Mouse (Mus musculus) layer of hippocampus, adult 8-10 months (tissue): Measurements from ENCODE around the gene Rps10. TPM values are rescaled to one million over a fixed set of nuclear protein-coding genes. Genes with fewer than 3 reads are reported as not detected.

ENCODE experiments used
- DNase-seq, 2 experiments: peaks; one replicate each; pipeline ENCODE4 v3.0.0; 2022; ENCODE audit warnings: low spot score in 2 of 2
- total RNA-seq, 4 experiments: library from RNA; stranded (reverse); gene quantifications; 2 replicates each; pipeline ENCODE4 v1.2.4; 2022

Gene Rps10
- total RNA-seq: 100 to 1,000 TPM; 403 to 610 (median 491) TPM

DNA sequence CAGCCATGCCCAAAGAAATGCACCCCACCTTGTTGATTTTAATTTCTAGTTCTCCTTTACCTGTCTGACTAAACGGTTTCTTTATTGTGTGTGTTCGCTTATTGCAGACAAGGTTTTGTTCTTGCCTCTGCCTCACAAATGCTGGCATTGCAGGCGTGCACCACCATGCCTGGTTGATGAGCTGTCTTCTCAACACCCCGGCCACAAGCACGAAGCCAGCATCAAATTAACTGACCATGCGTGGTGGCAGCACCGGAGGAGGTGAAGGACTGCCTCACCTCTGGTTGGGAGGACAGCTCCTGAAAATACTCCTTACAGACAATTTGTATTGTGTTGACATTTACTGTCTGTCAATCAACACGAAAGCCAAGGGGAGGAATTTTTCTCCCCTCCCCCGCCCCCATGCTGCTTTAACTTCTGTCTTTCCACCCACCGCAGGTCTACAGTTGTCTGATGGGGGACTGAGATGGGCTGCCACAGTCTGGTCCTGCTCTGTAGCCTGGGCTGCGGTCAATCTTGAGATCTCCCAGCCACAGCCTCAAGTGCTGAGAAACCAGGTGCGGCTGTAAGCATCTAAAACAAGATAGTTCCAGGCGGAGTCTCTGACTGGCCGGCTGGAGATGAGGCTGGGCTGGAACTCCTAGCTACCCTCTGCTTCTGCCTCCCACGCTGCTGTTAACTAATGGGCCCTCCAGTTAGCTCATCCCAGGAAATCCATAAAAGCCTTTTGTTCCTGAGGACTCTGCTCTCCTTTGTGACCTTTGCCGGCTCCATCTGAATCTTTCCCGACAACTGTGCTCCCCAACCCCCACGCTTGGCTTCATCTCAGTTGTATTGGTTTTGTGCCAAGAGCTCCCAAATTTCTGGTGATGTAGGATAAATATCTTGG is at the start of gene Rps10:
Gene Rps10 (minus strand): TSS at position 538 of the 889 bp plus-strand sequence.
- DNase-seq: no peak

GRCm38 (mm10) chr17:27685550-27685913 is 49.1 kb upstream of the Rps10 start:
- no peak for DNase-seq

GRCm38 (mm10) chr17:27684886-27685549 is 48.5 kb upstream of the Rps10 start:
- peak; percentile 85 to 86 for DNase-seq

GRCm38 (mm10) chr17:27678924-27679813 is 42.7 kb upstream of the Rps10 start:
- DNase-seq: no peak

DNA sequence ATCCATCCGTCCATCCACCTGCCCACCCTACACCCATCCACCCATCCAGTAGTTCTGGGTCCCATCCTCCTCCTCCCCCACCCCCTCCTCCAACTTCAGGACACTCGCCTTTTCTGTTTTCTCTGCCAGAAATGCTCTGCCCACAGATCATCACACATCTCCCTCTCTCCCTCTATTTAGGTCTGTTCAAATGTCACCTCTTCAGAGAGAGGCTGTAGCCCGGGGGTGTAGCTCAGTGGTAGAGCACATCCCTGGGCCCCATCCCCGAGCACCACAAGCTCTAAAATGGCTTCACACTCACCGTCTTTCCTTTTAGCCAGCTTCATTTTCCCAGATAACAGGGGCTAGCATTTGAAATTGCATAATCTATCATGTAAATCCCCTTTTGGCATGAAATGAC is 41.3 kb upstream of the Rps10 start:
- DNase-seq: no peak

DNA sequence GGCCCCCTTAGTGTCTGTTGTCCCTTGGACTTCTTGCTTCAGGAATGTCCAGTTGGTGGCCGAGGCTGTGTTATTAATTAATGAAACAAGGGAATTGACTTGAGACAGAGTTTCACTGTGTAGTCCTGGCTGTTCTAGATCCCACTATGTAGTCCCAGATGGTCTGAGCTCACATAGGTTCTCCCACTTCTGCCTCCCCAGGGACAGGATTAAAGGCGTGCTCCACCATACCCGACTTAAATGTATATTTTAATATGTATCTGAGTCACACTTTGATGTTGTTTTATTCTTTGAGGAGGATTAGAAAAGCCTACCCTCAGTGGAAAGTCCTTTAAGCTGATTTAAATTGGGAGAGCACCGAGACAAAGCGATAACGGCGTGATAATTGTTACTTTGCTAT is 39.8 kb upstream of the Rps10 start:
- no peak for DNase-seq

DNA sequence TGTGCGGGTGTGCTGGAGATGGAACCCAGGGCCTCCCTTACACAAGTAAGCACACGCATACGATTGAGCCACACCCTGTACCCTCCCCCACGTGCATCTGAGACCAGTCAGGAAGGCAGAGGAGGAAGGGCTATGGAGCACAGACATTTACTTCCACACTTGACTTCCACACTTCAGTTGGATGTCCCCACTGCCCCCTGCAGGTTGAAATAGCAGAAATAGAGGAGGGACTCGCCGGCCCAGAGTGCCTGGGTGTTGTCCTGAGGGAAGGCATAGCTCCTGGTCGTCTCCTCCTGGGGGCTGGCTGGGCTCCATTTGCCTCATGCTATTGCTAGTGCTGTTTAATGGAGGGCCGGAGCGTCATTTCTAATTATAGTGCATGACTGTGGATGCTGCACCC is 39.0 kb upstream of the Rps10 start:
- DNase-seq: no peak

GRCm38 (mm10) chr17:27673945-27674344 is 37.5 kb upstream of the Rps10 start:
- peak in 1 of 2 experiments; percentile 42 for DNase-seq

- DNase-seq: no peak
These were observed 35.3 kb upstream of the Rps10 start for GRCm38 (mm10) chr17:27671720-27672119.

- DNase-seq: no peak
These were observed 22.3 kb upstream of the Rps10 start for GRCm38 (mm10) chr17:27658767-27659166.

DNA sequence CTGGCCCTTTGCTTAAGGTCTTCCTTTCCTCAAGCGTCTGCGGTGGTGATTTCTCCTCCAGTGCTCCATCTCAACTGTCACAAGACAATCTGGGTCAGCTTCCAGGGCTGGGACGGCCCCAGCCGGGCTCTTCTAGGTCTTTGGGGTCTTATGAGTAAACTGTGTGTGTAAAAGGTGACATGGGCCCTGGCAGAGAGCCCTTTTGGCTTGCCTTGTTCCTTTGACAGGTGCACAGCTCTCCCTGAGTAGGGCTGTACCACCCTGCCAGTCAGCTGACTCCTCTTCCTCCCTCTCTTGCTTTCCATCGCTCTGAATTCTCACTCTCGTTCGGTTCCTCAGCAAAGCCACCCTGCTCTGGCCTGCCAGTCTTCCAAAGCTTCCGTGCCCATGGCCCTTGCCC is 20.7 kb upstream of the Rps10 start:
- no peak for DNase-seq

- no peak for DNase-seq
These were observed 19.9 kb upstream of the Rps10 start for GRCm38 (mm10) chr17:27656414-27656813.

GRCm38 (mm10) chr17:27656011-27656399 is 19.5 kb upstream of the Rps10 start:
- peak; percentile 75 to 84 for DNase-seq

DNA sequence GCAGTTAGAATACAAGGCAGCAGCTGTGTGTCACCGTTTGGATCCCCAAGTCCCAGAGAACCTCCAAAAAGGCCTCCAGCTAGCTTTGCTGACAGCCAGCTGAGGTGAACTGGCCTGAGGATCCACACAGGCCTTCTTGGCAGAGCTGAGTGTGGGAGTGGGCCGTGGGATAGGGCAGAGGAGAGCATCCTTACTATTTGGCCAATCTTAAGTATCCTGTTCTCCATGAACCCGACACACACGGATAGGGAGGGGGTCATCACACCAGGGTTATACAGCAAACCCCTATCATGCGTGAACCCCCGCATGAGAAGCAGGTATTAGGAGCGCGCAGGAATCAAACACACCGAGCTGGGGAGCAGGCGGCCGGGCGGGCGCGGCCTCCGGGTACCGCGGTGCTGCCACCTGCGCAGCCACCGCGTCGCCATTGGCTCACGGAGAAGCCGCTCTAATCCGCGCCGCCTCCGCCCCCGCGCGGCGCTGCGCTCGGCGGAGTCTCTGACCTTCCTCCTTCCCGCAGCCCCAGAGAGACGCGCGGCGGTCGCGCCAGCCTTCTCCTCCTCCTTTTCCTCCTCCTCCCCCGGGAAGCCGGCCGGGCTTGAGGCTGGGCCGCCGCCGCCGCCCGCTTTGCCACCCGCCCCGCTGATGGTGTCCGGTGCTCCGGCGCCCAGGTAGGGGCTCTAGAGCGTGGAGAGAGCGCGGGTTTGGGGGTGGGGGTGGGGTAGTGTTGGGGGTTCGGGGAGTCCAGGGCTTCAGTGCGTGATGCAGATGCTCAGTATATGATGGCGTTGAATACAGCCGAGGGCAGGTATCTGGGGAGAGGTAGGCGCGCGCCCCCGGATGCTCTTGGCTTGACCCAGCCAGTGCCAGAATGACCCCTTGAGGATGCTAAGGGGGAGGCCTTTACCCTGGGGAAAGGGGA is 18.9 kb upstream of the Rps10 start, which contains the start of gene Pacsin1:
Gene Pacsin1 (plus strand): TSS at position 421 of the 922 bp plus-strand sequence.
- peak; percentile 53 to 69 for DNase-seq

GRCm38 (mm10) chr17:27653253-27653959 is 16.9 kb upstream of the Rps10 start:
- DNase-seq: no peak

GRCm38 (mm10) chr17:27652046-27652790 is 15.7 kb upstream of the Rps10 start:
- no peak for DNase-seq

DNA sequence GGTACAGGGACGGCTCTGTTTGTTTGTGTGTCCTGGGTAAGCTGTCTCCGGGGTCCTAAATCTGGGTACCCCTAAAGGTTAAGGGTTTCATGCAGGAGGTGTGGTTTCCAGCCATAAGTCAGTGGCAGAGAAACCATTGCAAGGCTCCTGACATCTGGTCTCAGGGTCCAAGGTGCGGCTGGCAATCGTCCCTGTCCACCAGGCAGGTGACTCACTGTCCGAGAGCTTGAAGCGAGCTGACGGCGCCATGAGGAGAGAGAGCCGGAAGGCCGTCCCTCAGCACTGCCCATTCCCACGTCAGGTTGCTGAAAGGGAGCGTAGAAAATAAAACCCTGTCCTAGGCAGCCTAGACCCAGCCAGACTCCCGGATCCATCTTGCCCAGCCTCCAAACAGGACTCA is 14.1 kb upstream of the Rps10 start:
- no peak for DNase-seq

DNA sequence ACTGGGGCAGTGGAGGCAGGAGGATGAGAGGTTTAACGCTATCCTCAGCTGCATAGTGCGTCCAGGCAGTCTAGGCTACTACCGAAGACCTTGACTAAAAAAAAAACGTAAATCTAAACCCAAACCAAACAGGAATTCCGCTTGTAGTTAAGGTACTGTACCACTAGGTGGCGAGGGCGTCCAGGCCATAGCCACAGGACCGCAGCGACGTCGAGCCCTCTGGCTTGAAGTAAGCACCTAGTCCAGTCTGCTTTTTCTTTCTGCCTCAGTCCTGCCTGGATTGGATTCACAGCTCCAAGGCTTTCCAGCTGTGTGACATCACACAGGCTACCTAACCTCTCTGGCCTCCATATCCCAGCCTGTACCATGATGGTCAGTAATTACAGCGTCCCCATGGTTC is 13.7 kb upstream of the Rps10 start:
- peak in 1 of 2 experiments; percentile 62 for DNase-seq

DNA sequence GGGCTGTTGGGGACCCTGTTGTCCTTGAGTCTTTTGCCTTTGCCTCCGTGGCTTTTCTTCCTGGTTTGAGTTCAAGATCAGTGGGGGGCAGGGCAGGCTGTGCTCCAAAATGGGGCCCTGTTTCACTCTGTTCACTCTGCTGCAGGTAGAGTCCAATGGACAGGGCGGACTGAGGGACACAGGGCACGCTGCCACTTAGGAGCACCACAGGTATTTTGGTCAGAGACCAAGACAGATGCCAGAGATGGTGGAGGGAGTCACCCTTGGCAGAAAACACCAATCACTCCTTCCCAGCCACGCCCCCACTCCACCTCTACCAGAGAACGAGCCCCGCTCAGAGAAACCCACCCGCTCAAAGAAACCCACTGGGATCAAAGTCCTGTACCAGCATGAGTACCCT is 9.3 kb upstream of the Rps10 start:
- no peak for DNase-seq
